Mouse (Mus musculus): ENCODE results near the gene 1110051M20Rik. TPM values are rescaled to one million over a fixed set of nuclear protein-coding genes. Genes with fewer than 3 reads are reported as not detected.
A peak's percentile ranks its signal among the peaks of the same experiment; 100 is the strongest.

The 1110051M20Rik gene
- polyA plus RNA-seq, 1 experiment from 2014 or later, result 163 TPM

- Histone ChIP-seq H3K9me3 (ENCODE audit: control insufficient read depth, low read length) (no peaks in the 10 kb centered on the region), H3K27me3 (ENCODE audit: control insufficient read depth, insufficient read depth, low read length) (no peaks in the 10 kb centered on the region), H3K27ac (ENCODE audit: low read depth, low read length) (no peak overlapping the region), H3K9ac (replicated peaks; ENCODE audit: low read depth, low read length) (no peak overlapping the region), H3K36me3 (ENCODE audit: control insufficient read depth, insufficient read depth, low read length) (no peaks in the 10 kb centered on the region), H3K4me3 (ENCODE audit: low read depth, low read length) (no peak overlapping the region), H3K4me2 (ENCODE audit: low read depth, low read length) (no peak overlapping the region), H3K4me1 (ENCODE audit: control insufficient read depth, insufficient read depth, low read length) (no peaks in the 10 kb centered on the region)
- no peak for ATAC-seq (ENCODE audit: low read depth)
- WGBS, result 55% methylated on average over 1 of the region's 1 CpGs
These were observed 30.7 kb downstream of the 1110051M20Rik start for GRCm38 (mm10) chr2:91413811-91414210.

GRCm38 (mm10) chr2:91412361-91412760 lies 32.1 kb downstream of the 1110051M20Rik start:
- Histone ChIP-seq H3K27ac (ENCODE audit: low read depth, low read length) (no peak overlapping the region), H3K36me3 (ENCODE audit: control insufficient read depth, insufficient read depth, low read length) (no peaks in the 10 kb centered on the region), H3K4me3 (ENCODE audit: low read depth, low read length) (no peak overlapping the region), H3K9me3 (ENCODE audit: control insufficient read depth, low read length) (no peaks in the 10 kb centered on the region), H3K27me3 (ENCODE audit: control insufficient read depth, insufficient read depth, low read length) (no peaks in the 10 kb centered on the region), H3K9ac (replicated peaks; ENCODE audit: low read depth, low read length) (no peak overlapping the region), H3K4me2 (ENCODE audit: low read depth, low read length) (no peak overlapping the region), H3K4me1 (ENCODE audit: control insufficient read depth, insufficient read depth, low read length) (no peaks in the 10 kb centered on the region)
- no peak for ATAC-seq (ENCODE audit: low read depth)
- 70% methylated on average over 5 of the region's 5 CpGs for WGBS

- 44% methylated on average over 2 of the region's 2 CpGs for WGBS
- H3K4me3 ChIP-seq (ENCODE audit: low read depth, low read length), result no peak overlapping the region
- H3K9me3 ChIP-seq (ENCODE audit: control insufficient read depth, low read length), result no peaks in the 10 kb centered on the region
- no peak overlapping the region for H3K4me2 ChIP-seq (ENCODE audit: low read depth, low read length)
- H3K27ac ChIP-seq (ENCODE audit: low read depth, low read length), result no peak overlapping the region
- H3K27me3 ChIP-seq (ENCODE audit: control insufficient read depth, insufficient read depth, low read length), result no peaks in the 10 kb centered on the region
- H3K4me1 ChIP-seq (ENCODE audit: control insufficient read depth, insufficient read depth, low read length), result no peaks in the 10 kb centered on the region
- no peak overlapping the region for H3K9ac ChIP-seq (replicated peaks; ENCODE audit: low read depth, low read length)
- H3K36me3 ChIP-seq (ENCODE audit: control insufficient read depth, insufficient read depth, low read length), result no peaks in the 10 kb centered on the region
- no peak for ATAC-seq (ENCODE audit: low read depth)
These were observed 33.0 kb downstream of the 1110051M20Rik start for GRCm38 (mm10) chr2:91411473-91411872.

- Histone ChIP-seq H3K27me3 (ENCODE audit: control insufficient read depth, insufficient read depth, low read length) (no peaks in the 10 kb centered on the region), H3K4me3 (ENCODE audit: low read depth, low read length) (no peak overlapping the region), H3K9me3 (ENCODE audit: control insufficient read depth, low read length) (no peaks in the 10 kb centered on the region), H3K4me2 (ENCODE audit: low read depth, low read length) (no peak overlapping the region), H3K36me3 (ENCODE audit: control insufficient read depth, insufficient read depth, low read length) (no peaks in the 10 kb centered on the region), H3K27ac (ENCODE audit: low read depth, low read length) (no peak overlapping the region), H3K4me1 (ENCODE audit: control insufficient read depth, insufficient read depth, low read length) (no peaks in the 10 kb centered on the region), H3K9ac (replicated peaks; ENCODE audit: low read depth, low read length) (no peak overlapping the region)
- no peak for ATAC-seq (ENCODE audit: low read depth)
- 87% methylated on average over 2 of the region's 2 CpGs for WGBS
These were observed 36.5 kb downstream of the 1110051M20Rik start for GRCm38 (mm10) chr2:91408031-91408430.

- Histone ChIP-seq H3K27me3 (ENCODE audit: control insufficient read depth, insufficient read depth, low read length) (no peaks in the 10 kb centered on the region), H3K36me3 (ENCODE audit: control insufficient read depth, insufficient read depth, low read length) (no peaks in the 10 kb centered on the region), H3K4me1 (ENCODE audit: control insufficient read depth, insufficient read depth, low read length) (no peaks in the 10 kb centered on the region), H3K4me2 (ENCODE audit: low read depth, low read length) (no peak overlapping the region), H3K4me3 (ENCODE audit: low read depth, low read length) (no peak overlapping the region), H3K9ac (replicated peaks; ENCODE audit: low read depth, low read length) (no peak overlapping the region), H3K27ac (ENCODE audit: low read depth, low read length) (no peak overlapping the region), H3K9me3 (ENCODE audit: control insufficient read depth, low read length) (no peaks in the 10 kb centered on the region)
- WGBS, result 87% methylated on average over 4 of the region's 4 CpGs
- ATAC-seq (ENCODE audit: low read depth), result no peak
These were observed 39.4 kb downstream of the 1110051M20Rik start for GRCm38 (mm10) chr2:91405071-91405470.

GRCm38 (mm10) chr2:91399727-91400126 lies 44.8 kb downstream of the 1110051M20Rik start:
- Histone ChIP-seq H3K27me3 (ENCODE audit: control insufficient read depth, insufficient read depth, low read length) (no peaks in the 10 kb centered on the region), H3K4me3 (ENCODE audit: low read depth, low read length) (no peak overlapping the region), H3K9ac (replicated peaks; ENCODE audit: low read depth, low read length) (no peak overlapping the region), H3K9me3 (ENCODE audit: control insufficient read depth, low read length) (no peaks in the 10 kb centered on the region), H3K36me3 (ENCODE audit: control insufficient read depth, insufficient read depth, low read length) (no peaks in the 10 kb centered on the region), H3K4me2 (ENCODE audit: low read depth, low read length) (no peak overlapping the region), H3K4me1 (ENCODE audit: control insufficient read depth, insufficient read depth, low read length) (no peaks in the 10 kb centered on the region; the same call in 1 of the 2 replicates), H3K27ac (ENCODE audit: low read depth, low read length) (0 out of 2 replicates have a peak overlapping the region, but pooled peaks have one; percentile 3)
- 6% methylated on average over 2 of the region's 2 CpGs for WGBS
- peak; percentile 69 for ATAC-seq (ENCODE audit: low read depth)

- Histone ChIP-seq H3K4me3 (ENCODE audit: low read depth, low read length) (no peak overlapping the region), H3K27me3 (ENCODE audit: control insufficient read depth, insufficient read depth, low read length) (no peaks in the 10 kb centered on the region), H3K4me1 (ENCODE audit: control insufficient read depth, insufficient read depth, low read length) (no peaks in the 10 kb centered on the region; the same call in 1 of the 2 replicates), H3K36me3 (ENCODE audit: control insufficient read depth, insufficient read depth, low read length) (no peaks in the 10 kb centered on the region), H3K4me2 (ENCODE audit: low read depth, low read length) (no peak overlapping the region), H3K9ac (replicated peaks; ENCODE audit: low read depth, low read length) (no peak overlapping the region), H3K27ac (ENCODE audit: low read depth, low read length) (no peak overlapping the region), H3K9me3 (ENCODE audit: control insufficient read depth, low read length) (no peaks in the 10 kb centered on the region)
- 35% methylated on average over 3 of the region's 3 CpGs for WGBS
- ATAC-seq (ENCODE audit: low read depth), result no peak
These were observed 45.3 kb downstream of the 1110051M20Rik start for GRCm38 (mm10) chr2:91399168-91399567.

GRCm38 (mm10) chr2:91394078-91394477 lies 50.4 kb downstream of the 1110051M20Rik start:
- Histone ChIP-seq H3K9me3 (ENCODE audit: control insufficient read depth, low read length) (no peaks in the 10 kb centered on the region), H3K4me2 (ENCODE audit: low read depth, low read length) (no peak overlapping the region), H3K27me3 (ENCODE audit: control insufficient read depth, insufficient read depth, low read length) (no peaks in the 10 kb centered on the region), H3K9ac (replicated peaks; ENCODE audit: low read depth, low read length) (no peak overlapping the region), H3K4me3 (ENCODE audit: low read depth, low read length) (no peak overlapping the region), H3K4me1 (ENCODE audit: control insufficient read depth, insufficient read depth, low read length) (no peaks in the 10 kb centered on the region), H3K27ac (ENCODE audit: low read depth, low read length) (no peak overlapping the region), H3K36me3 (ENCODE audit: control insufficient read depth, insufficient read depth, low read length) (no peaks in the 10 kb centered on the region)
- ATAC-seq (ENCODE audit: low read depth), result no peak
- WGBS, result 51% methylated on average over 4 of the region's 4 CpGs

- H3K27ac ChIP-seq (ENCODE audit: low read depth, low read length), result no peak overlapping the region
- WGBS, result 73% methylated on average over 3 of the region's 3 CpGs
- H3K9ac ChIP-seq (replicated peaks; ENCODE audit: low read depth, low read length), result no peak overlapping the region
- H3K4me1 ChIP-seq (ENCODE audit: control insufficient read depth, insufficient read depth, low read length), result no peaks in the 10 kb centered on the region
- no peak for ATAC-seq (ENCODE audit: low read depth)
- H3K27me3 ChIP-seq (ENCODE audit: control insufficient read depth, insufficient read depth, low read length), result no peaks in the 10 kb centered on the region
- no peaks in the 10 kb centered on the region for H3K9me3 ChIP-seq (ENCODE audit: control insufficient read depth, low read length)
- H3K36me3 ChIP-seq (ENCODE audit: control insufficient read depth, insufficient read depth, low read length), result no peaks in the 10 kb centered on the region
- no peak overlapping the region for H3K4me2 ChIP-seq (ENCODE audit: low read depth, low read length)
- H3K4me3 ChIP-seq (ENCODE audit: low read depth, low read length), result no peak overlapping the region
These were observed 55.8 kb downstream of the 1110051M20Rik start for GRCm38 (mm10) chr2:91388738-91389137.
